Mouse (Mus musculus) 3134 (cell line): ENCODE measurements around the gene Zfp148.
"Not testable (repeated sequence)": the region's sequence is repeated elsewhere in the genome, so short reads cannot be mapped to it uniquely, and the experiment has no call there.

Experiments
- DNase-seq: peaks from one replicate; pipeline ENCODE4 v3.0.0-alpha.2; 2011; ENCODE audit warnings: low spot score; ENCODE audit not compliant: insufficient read length; ENCODE audit errors: extremely low read depth

Zfp148 gene

GRCm38 (mm10) chr16:33454306-33454705 is 73.7 kb downstream of the Zfp148 start:
- DNase-seq: no peak

- no peak for DNase-seq
These were observed 74.8 kb downstream of the Zfp148 start for GRCm38 (mm10) chr16:33455263-33455910.

GRCm38 (mm10) chr16:33459101-33459500 is 78.5 kb downstream of the Zfp148 start:
- DNase-seq: no peak

- DNase-seq: no peak
These were observed 80.8 kb downstream of the Zfp148 start for GRCm38 (mm10) chr16:33461416-33461815.

- DNase-seq: no peak
These were observed 84.0 kb downstream of the Zfp148 start for GRCm38 (mm10) chr16:33464509-33465241.

GRCm38 (mm10) chr16:33465242-33465614 is 84.6 kb downstream of the Zfp148 start:
- no peak for DNase-seq

GRCm38 (mm10) chr16:33467451-33467850 is 86.8 kb downstream of the Zfp148 start:
- DNase-seq: no peak

- DNase-seq: no peak
These were observed 89.3 kb downstream of the Zfp148 start for GRCm38 (mm10) chr16:33469973-33470372.

GRCm38 (mm10) chr16:33474381-33474780 is 93.7 kb downstream of the Zfp148 start:
- DNase-seq: no peak

GRCm38 (mm10) chr16:33479926-33480325 is 99.3 kb downstream of the Zfp148 start:
- no peak for DNase-seq

GRCm38 (mm10) chr16:33481148-33481547 is 100.5 kb downstream of the Zfp148 start:
- no peak for DNase-seq

- no peak for DNase-seq
These were observed 101.7 kb downstream of the Zfp148 start for GRCm38 (mm10) chr16:33482309-33482708.

- DNase-seq: no peak
These were observed 107.1 kb downstream of the Zfp148 start for GRCm38 (mm10) chr16:33487709-33488108.

GRCm38 (mm10) chr16:33494374-33494773 is 113.7 kb downstream of the Zfp148 start:
- no peak for DNase-seq

- no peak for DNase-seq
These were observed 127.4 kb downstream of the Zfp148 start for GRCm38 (mm10) chr16:33508082-33508481.

GRCm38 (mm10) chr16:33509231-33509630 is 128.6 kb downstream of the Zfp148 start:
- not testable (repeated sequence) for DNase-seq

GRCm38 (mm10) chr16:33510856-33511255 is 130.2 kb downstream of the Zfp148 start:
- DNase-seq: not testable (repeated sequence)

GRCm38 (mm10) chr16:33512555-33512954 is 131.9 kb downstream of the Zfp148 start:
- DNase-seq: no peak

- DNase-seq: no peak
These were observed 136.3 kb downstream of the Zfp148 start, which contains the start of gene Slc12a8 for GRCm38 (mm10) chr16:33516807-33517565. Slc12a8 (plus strand) TSS chr16:33517328.

GRCm38 (mm10) chr16:33517627-33518026 is 137.0 kb downstream of the Zfp148 start:
- no peak for DNase-seq

GRCm38 (mm10) chr16:33518236-33518635 is 137.6 kb downstream of the Zfp148 start:
- no peak for DNase-seq
